Mouse (Mus musculus): Measurements from ENCODE around the gene Gse1. TPM values are rescaled to one million over a fixed set of nuclear protein-coding genes. Genes with fewer than 3 reads are reported as not detected.

The Gse1 gene
- polyA plus RNA-seq, 1 experiment: 14.7 TPM

DNA sequence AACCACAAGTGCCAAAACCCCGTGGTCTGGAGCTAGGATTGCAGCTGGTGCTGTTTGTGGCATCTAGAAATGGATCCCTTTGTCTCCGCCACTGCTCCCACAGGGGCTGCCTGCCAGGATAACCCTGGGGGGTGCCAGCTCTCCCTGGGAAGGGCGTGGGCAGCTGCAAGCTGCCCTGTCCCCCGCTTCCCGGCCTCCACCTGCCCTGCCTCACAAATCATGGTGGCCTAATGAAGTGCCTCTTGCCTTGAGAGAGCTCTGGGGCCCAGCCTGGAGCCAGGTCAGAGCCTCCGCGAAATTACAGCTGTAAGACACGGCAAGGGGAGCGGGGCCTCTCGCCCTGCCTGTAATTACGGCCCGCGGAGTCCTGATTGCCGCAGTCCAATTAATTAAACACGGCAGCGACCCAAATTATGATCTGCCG lies 221.4 kb downstream of the Gse1 start:
- H3ac ChIP-seq (ENCODE audit: control insufficient read depth, insufficient read length): no peak overlapping the region
- H3K4me3 ChIP-seq: no peak overlapping the region
- peak; percentile 68 for TF ChIP-seq TCF3 (IDR thresholded peaks at IDR 0.05; ENCODE audit: insufficient read length, low read depth)
- no peak for TF ChIP-seq POLR2AphosphoS2 (IDR thresholded peaks at IDR 0.05; ENCODE audit: insufficient read length, low read depth)
- TF ChIP-seq REST (IDR thresholded peaks at IDR 0.05; ENCODE audit: insufficient read depth, insufficient read length): no peak
- no peak for TF ChIP-seq E2F4 (IDR thresholded peaks at IDR 0.05; ENCODE audit: insufficient read depth)
- 0 out of 2 replicates have a peak, but pooled peaks have one; percentile 11 for TF ChIP-seq CEBPB (IDR thresholded peaks at IDR 0.05; ENCODE audit: insufficient read depth, poor library complexity, severe bottlenecking)
- TF ChIP-seq MYOD1 (IDR thresholded peaks at IDR 0.05; ENCODE audit: control insufficient read depth in 1 of 3, insufficient read length in 2 of 3, low read depth in 2 of 3): peak; percentile 23 to 97 (median 95)
- peak; percentile 74 for TF ChIP-seq TCF12 (IDR thresholded peaks at IDR 0.05; ENCODE audit: insufficient read depth, poor library complexity, severe bottlenecking)
- TF ChIP-seq MYOG (IDR thresholded peaks at IDR 0.05; ENCODE audit: control insufficient read depth in 1 of 3, insufficient read depth in 1 of 3, insufficient read length in 2 of 3, low read depth in 2 of 3): peak; percentile 74 to 96 (median 85)
- no peak for TF ChIP-seq POLR2A (IDR thresholded peaks at IDR 0.05; ENCODE audit: insufficient read length, low read depth)
- H3K27me3 ChIP-seq (ENCODE audit: control insufficient read depth, insufficient read depth, insufficient read length): no peaks in the 10 kb centered on the region
- H3K79me2 ChIP-seq (ENCODE audit: control insufficient read depth, insufficient read depth): no peaks in the 10 kb centered on the region
- H3K4me2 ChIP-seq (ENCODE audit: low read depth): peak overlapping the region; percentile 60
- no peaks in the 10 kb centered on the region for H3K36me3 ChIP-seq (ENCODE audit: control insufficient read depth, insufficient read depth)

DNA sequence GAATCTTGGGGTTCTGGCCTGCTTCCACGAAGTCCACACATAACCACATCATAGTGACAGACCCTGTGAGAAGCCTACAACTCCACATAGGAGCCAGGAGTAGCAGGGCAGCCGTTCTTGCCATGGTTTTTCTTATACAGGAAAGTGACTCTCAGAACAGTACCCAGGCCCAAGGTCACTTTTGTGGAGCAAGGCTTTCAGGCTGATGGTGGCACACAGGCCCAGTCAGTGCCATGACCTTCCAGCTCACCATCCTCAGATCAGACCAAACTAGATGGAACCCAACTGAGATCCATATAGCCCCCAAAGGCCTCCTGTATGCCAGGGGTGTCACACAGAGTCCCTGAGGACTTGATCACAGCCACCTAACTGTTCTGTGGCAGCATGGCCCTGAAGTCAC lies 223.9 kb downstream of the Gse1 start:
- no peak overlapping the region for H3K4me3 ChIP-seq
- H3K27me3 ChIP-seq (ENCODE audit: control insufficient read depth, insufficient read depth, insufficient read length): no peaks in the 10 kb centered on the region
- no peak overlapping the region for H3ac ChIP-seq (ENCODE audit: control insufficient read depth, insufficient read length)
- H3K79me2 ChIP-seq (ENCODE audit: control insufficient read depth, insufficient read depth): no peaks in the 10 kb centered on the region
- H3K4me2 ChIP-seq (ENCODE audit: low read depth): no peak overlapping the region
- no peak for TF ChIP-seq POLR2A (IDR thresholded peaks at IDR 0.05; ENCODE audit: insufficient read length, low read depth)
- no peak for TF ChIP-seq MYOG (IDR thresholded peaks at IDR 0.05; ENCODE audit: control insufficient read depth in 1 of 3, insufficient read depth in 1 of 3, insufficient read length in 2 of 3, low read depth in 2 of 3)
- TF ChIP-seq TCF3 (IDR thresholded peaks at IDR 0.05; ENCODE audit: insufficient read length, low read depth): no peak
- H3K36me3 ChIP-seq (ENCODE audit: control insufficient read depth, insufficient read depth): no peaks in the 10 kb centered on the region

DNA sequence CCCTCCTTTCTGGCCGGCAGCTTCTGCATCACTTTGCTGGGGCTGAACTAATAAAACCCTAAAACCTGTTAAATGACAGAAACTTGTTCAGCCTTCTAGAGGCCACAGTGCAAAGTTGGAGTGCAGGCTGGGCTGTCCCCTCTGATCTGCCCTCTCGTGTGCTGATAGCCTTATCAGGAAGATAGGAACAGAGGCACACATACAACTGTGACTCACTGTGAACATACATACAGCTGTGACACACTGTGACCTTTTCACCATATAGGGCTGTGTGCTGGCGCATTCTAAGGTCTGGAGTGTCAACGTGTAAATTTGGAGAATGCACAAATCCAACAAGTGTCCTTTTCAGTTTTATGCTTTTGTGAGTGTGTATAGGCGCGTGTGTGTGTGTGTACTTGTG lies 226.1 kb downstream of the Gse1 start:
- no peak overlapping the region for H3ac ChIP-seq (ENCODE audit: control insufficient read depth, insufficient read length)
- H3K4me2 ChIP-seq (ENCODE audit: low read depth): no peak overlapping the region
- no peaks in the 10 kb centered on the region for H3K79me2 ChIP-seq (ENCODE audit: control insufficient read depth, insufficient read depth)
- H3K4me3 ChIP-seq: no peak overlapping the region
- H3K27me3 ChIP-seq (ENCODE audit: control insufficient read depth, insufficient read depth, insufficient read length): no peaks in the 10 kb centered on the region
- H3K36me3 ChIP-seq (ENCODE audit: control insufficient read depth, insufficient read depth): no peaks in the 10 kb centered on the region
- TF ChIP-seq TCF12 (IDR thresholded peaks at IDR 0.05; ENCODE audit: insufficient read depth, poor library complexity, severe bottlenecking): no peak
- no peak for TF ChIP-seq REST (IDR thresholded peaks at IDR 0.05; ENCODE audit: insufficient read depth, insufficient read length)
- no peak for TF ChIP-seq MYOD1 (IDR thresholded peaks at IDR 0.05; ENCODE audit: control insufficient read depth in 1 of 3, insufficient read length in 2 of 3, low read depth in 2 of 3)
- TF ChIP-seq MYOG (IDR thresholded peaks at IDR 0.05; ENCODE audit: control insufficient read depth in 1 of 3, insufficient read depth in 1 of 3, insufficient read length in 2 of 3, low read depth in 2 of 3): no peak
- TF ChIP-seq TCF3 (IDR thresholded peaks at IDR 0.05; ENCODE audit: insufficient read length, low read depth): no peak
- TF ChIP-seq MAX (IDR thresholded peaks at IDR 0.05; ENCODE audit: low read depth): no peak
- TF ChIP-seq POLR2A (IDR thresholded peaks at IDR 0.05; ENCODE audit: insufficient read length, low read depth): no peak
- TF ChIP-seq E2F4 (IDR thresholded peaks at IDR 0.05; ENCODE audit: insufficient read depth): no peak
- no peak for TF ChIP-seq SRF (IDR thresholded peaks at IDR 0.05; ENCODE audit: control insufficient read depth, insufficient read length, low read depth)
- no peak for TF ChIP-seq USF1 (IDR thresholded peaks at IDR 0.05; ENCODE audit: low read depth)
- TF ChIP-seq CEBPB (IDR thresholded peaks at IDR 0.05; ENCODE audit: insufficient read depth, poor library complexity, severe bottlenecking): no peak
- TF ChIP-seq POLR2AphosphoS2 (IDR thresholded peaks at IDR 0.05; ENCODE audit: insufficient read length, low read depth): no peak

DNA sequence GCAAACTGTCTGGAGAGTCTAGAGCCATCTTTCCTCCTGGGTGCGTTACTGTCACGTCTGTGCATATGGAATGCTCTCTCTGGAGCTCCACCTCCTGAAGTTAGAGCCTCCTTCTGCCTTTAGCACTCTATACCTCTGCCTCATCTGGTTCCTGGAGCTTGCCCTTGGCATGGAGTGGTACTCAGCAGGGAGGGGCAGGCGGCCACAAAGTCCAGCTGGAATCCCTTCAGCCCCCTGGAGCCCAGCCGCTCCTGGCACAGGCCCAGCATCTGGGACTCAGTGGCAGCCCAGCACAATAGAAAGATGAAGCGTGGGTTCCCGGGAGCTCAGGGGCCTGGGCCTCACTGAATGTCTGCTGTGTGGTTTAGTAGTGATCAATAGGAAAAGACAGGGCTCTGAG lies 232.1 kb downstream of the Gse1 start:
- no peak overlapping the region for H3K4me3 ChIP-seq
- no peaks in the 10 kb centered on the region for H3K79me2 ChIP-seq (ENCODE audit: control insufficient read depth, insufficient read depth)
- H3K4me2 ChIP-seq (ENCODE audit: low read depth): no peak overlapping the region
- H3ac ChIP-seq (ENCODE audit: control insufficient read depth, insufficient read length): no peak overlapping the region
- no peaks in the 10 kb centered on the region for H3K27me3 ChIP-seq (ENCODE audit: control insufficient read depth, insufficient read depth, insufficient read length)
- H3K36me3 ChIP-seq (ENCODE audit: control insufficient read depth, insufficient read depth): no peaks in the 10 kb centered on the region
- TF ChIP-seq POLR2A (IDR thresholded peaks at IDR 0.05; ENCODE audit: insufficient read length, low read depth): no peak
- TF ChIP-seq POLR2AphosphoS2 (IDR thresholded peaks at IDR 0.05; ENCODE audit: insufficient read length, low read depth): no peak
- no peak for TF ChIP-seq MYOD1 (IDR thresholded peaks at IDR 0.05; ENCODE audit: control insufficient read depth in 1 of 3, insufficient read length in 2 of 3, low read depth in 2 of 3)
- TF ChIP-seq CEBPB (IDR thresholded peaks at IDR 0.05; ENCODE audit: insufficient read depth, poor library complexity, severe bottlenecking): no peak
- TF ChIP-seq MYOG (IDR thresholded peaks at IDR 0.05; ENCODE audit: control insufficient read depth in 1 of 3, insufficient read depth in 1 of 3, insufficient read length in 2 of 3, low read depth in 2 of 3): no peak
- TF ChIP-seq USF1 (IDR thresholded peaks at IDR 0.05; ENCODE audit: low read depth): no peak
- TF ChIP-seq E2F4 (IDR thresholded peaks at IDR 0.05; ENCODE audit: insufficient read depth): no peak
- TF ChIP-seq TCF12 (IDR thresholded peaks at IDR 0.05; ENCODE audit: insufficient read depth, poor library complexity, severe bottlenecking): no peak
- no peak for TF ChIP-seq SRF (IDR thresholded peaks at IDR 0.05; ENCODE audit: control insufficient read depth, insufficient read length, low read depth)
- no peak for TF ChIP-seq REST (IDR thresholded peaks at IDR 0.05; ENCODE audit: insufficient read depth, insufficient read length)
- TF ChIP-seq MAX (IDR thresholded peaks at IDR 0.05; ENCODE audit: low read depth): no peak
- no peak for TF ChIP-seq TCF3 (IDR thresholded peaks at IDR 0.05; ENCODE audit: insufficient read length, low read depth)

DNA sequence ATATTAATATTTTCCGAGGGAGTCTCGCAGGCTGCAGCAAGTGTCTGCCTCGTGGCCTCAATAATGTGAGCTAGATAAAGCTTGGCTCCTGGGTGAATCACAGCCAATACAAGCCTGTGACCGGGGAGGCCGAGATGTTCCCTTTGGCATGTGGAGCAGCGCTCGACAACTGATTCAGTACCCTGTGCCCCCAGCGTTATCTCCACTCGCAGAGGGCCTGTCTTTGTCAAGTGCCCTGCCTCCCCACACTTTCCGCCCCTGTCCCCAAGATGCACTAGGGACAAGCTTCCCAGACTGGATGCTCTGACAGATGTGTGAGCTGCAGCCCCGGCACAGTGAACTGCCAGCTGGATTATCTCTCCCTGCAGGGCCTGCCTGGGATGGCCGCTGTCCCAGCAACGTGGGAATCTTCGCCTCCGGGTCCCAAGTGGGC lies 233.9 kb downstream of the Gse1 start:
- Histone ChIP-seq H3K79me2 (ENCODE audit: control insufficient read depth, insufficient read depth) (no peaks in the 10 kb centered on the region), H3K36me3 (ENCODE audit: control insufficient read depth, insufficient read depth) (no peaks in the 10 kb centered on the region), H3K4me2 (ENCODE audit: low read depth) (no peak overlapping the region), H3K27me3 (ENCODE audit: control insufficient read depth, insufficient read depth, insufficient read length) (no peaks in the 10 kb centered on the region), H3ac (ENCODE audit: control insufficient read depth, insufficient read length) (no peak overlapping the region), H3K4me3 (no peak overlapping the region)
- TF ChIP-seq POLR2AphosphoS2 (IDR thresholded peaks at IDR 0.05; ENCODE audit: insufficient read length, low read depth) (no peak), CEBPB (IDR thresholded peaks at IDR 0.05; ENCODE audit: insufficient read depth, poor library complexity, severe bottlenecking) (no peak), MYOG (IDR thresholded peaks at IDR 0.05; ENCODE audit: control insufficient read depth in 1 of 3, insufficient read depth in 1 of 3, insufficient read length in 2 of 3, low read depth in 2 of 3) (no peak), REST (IDR thresholded peaks at IDR 0.05; ENCODE audit: insufficient read depth, insufficient read length) (no peak), USF1 (IDR thresholded peaks at IDR 0.05; ENCODE audit: low read depth) (no peak), MAX (IDR thresholded peaks at IDR 0.05; ENCODE audit: low read depth) (no peak), POLR2A (IDR thresholded peaks at IDR 0.05; ENCODE audit: insufficient read length, low read depth) (no peak), SRF (IDR thresholded peaks at IDR 0.05; ENCODE audit: control insufficient read depth, insufficient read length, low read depth) (no peak), MYOD1 (IDR thresholded peaks at IDR 0.05; ENCODE audit: control insufficient read depth in 1 of 3, insufficient read length in 2 of 3, low read depth in 2 of 3) (no peak), TCF3 (IDR thresholded peaks at IDR 0.05; ENCODE audit: insufficient read length, low read depth) (no peak), TCF12 (IDR thresholded peaks at IDR 0.05; ENCODE audit: insufficient read depth, poor library complexity, severe bottlenecking) (no peak)

Data from myocyte (in vitro differentiated cells).